Mouse (Mus musculus): ENCODE measurements around the gene Nfix.

The Nfix gene

GRCm38 (mm10) chr8:84722530-84722849, 77.7 kb downstream of the Nfix start:
- intact Hi-C loops (cut with DNase I) = no loop called here

GRCm38 (mm10) chr8:84718959-84719690, 81.0 kb downstream of the Nfix start:
- intact Hi-C loops (cut with DNase I) = no loop called here

- intact Hi-C loops (cut with DNase I) = no loop called here
These were observed 81.7 kb downstream of the Nfix start for GRCm38 (mm10) chr8:84718476-84718875.

DNA sequence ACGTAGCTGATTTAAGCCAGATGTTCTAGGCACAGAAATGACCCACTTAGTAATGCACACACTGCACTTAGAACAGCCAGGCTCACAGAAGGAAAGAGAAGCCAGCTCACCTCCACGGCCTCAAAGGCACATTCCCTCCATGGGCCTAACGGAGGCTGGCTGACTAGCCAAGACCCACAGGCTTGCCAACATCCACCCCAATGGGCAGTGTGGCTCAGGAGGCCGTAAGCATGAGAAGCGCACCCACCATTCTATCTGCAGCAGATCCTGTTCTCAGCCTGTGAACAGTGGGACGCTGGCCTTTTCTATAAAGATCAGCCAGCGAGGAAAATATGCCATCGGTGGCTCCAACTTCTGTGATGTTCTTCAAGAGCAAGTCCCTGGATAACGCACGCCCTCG, 83.4 kb downstream of the Nfix start:
- intact Hi-C loops (cut with DNase I) = no loop called here

GRCm38 (mm10) chr8:84715893-84716468, 84.2 kb downstream of the Nfix start:
- intact Hi-C loops (cut with DNase I) = no loop called here

GRCm38 (mm10) chr8:84714161-84714560, 86.0 kb downstream of the Nfix start:
- intact Hi-C loops (cut with DNase I) = no loop called here

- intact Hi-C loops (cut with DNase I) = no loop called here
These were observed 86.8 kb downstream of the Nfix start for GRCm38 (mm10) chr8:84713381-84713780.

GRCm38 (mm10) chr8:84712759-84713120, 87.4 kb downstream of the Nfix start:
- intact Hi-C loops (cut with DNase I) = no loop called here

- intact Hi-C loops (cut with DNase I) = no loop called here
These were observed 88.0 kb downstream of the Nfix start for GRCm38 (mm10) chr8:84711933-84712758.

GRCm38 (mm10) chr8:84711312-84711711, 88.8 kb downstream of the Nfix start:
- intact Hi-C loops (cut with DNase I) = no loop called here

DNA sequence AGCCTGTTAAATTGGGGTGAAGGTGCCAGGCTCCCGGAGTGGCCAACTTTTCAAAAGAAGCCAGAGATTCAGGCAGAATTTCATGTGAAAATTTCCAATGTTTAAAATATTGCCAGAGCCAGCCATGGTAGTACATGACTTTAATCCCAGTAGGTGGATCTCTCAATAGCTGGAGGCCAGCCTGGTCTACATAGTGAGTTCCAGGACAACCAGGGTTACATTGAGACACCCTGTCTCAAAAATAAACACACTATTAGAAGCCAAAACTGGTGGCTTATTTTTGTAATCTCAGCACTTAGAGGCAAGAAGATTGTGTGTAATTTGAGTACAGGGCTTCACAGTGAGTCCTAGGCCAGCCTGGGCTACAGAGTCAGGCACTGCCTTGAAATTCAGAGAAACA, 90.2 kb downstream of the Nfix start:
- intact Hi-C loops (cut with DNase I) = loop anchor here (2.0 kb wide), 1 partner anchor 101 kb away; no protein-coding TSS in a partner anchor

DNA sequence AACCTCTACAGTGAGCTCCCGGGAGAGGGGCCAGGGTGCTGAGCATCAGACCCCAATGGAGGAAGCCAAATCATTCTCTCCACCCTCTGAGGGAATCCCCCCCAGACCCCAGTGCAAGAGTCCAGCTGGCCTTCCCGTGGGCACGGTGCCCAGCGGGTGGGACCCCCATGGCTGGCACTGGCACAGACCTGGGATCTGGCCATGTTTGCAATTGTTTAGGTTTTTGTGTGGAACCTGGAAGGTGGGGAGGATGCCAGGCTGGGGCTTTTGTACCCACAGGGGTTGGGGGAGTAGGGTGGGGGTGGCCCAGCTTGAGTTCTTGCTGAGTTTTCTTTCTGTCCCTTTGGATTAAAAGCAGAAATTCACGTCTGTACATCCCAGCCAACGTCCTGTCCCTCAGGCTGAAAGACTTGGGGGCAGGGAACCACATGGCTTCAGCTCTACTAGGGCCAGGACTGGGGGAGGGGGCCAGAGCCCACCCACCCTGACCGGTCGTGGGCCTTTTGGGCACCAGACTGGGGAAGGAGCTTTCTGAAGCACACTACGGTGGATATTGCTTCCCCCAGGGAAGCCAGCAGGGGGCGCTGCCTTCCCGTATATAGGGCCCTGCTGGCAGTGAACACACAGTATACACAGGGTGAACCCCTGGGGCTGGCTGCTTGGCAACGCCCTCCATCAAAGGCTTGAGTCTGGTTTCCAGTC, 91.2 kb downstream of the Nfix start:
- intact Hi-C loops (cut with DNase I) = loop anchor here (2.0 kb wide), 1 partner anchor 102 kb away; no protein-coding TSS in a partner anchor

DNA sequence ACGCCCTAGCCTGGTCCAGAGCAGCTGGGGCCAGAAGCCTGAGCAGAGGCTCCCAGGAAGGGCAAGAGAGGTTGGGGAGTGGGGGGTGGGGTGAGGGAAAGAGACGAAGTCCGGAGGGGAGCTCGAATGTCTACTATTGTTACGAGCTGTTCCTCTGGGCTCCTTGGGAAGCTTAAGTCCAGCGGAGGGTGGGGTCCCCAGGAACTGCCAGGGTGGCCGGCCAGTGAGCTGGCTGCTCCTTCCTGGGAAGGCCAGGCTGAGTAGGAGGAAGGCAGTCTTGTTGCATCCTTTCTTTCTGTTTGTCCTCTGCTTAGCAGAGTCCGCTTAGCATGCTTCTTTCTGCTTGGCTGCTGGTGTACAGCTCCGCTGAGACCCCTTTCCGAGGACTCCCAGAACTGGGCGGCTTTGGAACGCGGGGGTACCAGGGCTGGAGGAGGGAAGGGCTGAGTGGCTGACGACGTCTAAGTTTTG, 92.0 kb downstream of the Nfix start:
- intact Hi-C loops (cut with DNase I) = loop anchor here (2.0 kb wide), 1 partner anchor 103 kb away; no protein-coding TSS in a partner anchor

- intact Hi-C loops (cut with DNase I) = no loop called here
These were observed 92.8 kb downstream of the Nfix start for GRCm38 (mm10) chr8:84707267-84707883.

DNA sequence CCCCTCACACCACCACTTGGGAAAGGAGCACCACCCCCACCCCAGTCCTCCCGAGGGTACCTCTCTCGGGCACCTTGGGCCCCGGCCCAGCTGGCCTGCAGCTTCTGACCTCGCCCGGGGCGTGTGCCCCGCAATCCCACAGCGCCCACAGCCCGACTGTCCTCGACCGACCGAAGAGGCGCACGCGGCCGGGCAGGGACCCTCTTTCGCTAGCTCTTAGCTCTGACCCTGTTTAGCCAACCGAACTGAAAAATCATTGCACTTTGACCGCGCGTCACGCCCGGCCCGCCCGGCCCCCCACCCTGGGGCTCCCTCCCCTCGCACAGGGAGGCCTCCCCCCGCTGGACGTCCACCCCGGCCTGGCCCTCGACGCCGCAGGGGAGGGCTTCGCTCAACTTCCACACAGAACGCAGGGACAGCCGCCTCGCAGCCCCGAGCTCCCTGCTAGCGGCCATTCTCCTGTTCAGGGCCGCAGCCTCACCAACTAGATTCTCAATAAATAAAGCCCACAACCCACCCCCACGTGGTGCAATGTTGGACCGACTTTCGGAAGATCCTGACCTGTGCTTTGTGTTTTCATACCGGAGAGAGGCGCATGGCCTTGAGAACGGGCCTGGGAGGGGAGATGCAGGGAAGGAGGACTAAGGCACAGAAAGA, 93.4 kb downstream of the Nfix start:
- intact Hi-C loops (cut with DNase I) = no loop called here

DNA sequence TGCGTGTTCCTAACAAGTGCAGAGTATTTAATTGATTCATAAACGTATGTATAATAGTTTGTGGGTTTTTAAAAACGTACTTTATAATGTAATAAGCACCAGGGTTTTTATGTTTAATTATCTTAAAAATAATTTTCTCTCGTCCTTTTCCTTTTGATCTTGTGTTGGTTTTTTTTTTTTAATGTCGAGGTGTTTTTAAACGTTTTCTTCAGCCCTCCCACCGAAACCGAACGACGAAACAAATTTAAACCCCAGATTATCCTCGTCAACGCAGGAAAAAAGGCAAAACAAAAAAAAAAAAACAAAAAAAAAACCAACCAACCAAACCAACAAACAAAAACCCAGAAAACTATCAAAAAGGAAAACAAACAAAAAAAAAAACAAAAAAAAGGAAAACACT, 94.2 kb downstream of the Nfix start:
- intact Hi-C loops (cut with DNase I) = no loop called here

DNA sequence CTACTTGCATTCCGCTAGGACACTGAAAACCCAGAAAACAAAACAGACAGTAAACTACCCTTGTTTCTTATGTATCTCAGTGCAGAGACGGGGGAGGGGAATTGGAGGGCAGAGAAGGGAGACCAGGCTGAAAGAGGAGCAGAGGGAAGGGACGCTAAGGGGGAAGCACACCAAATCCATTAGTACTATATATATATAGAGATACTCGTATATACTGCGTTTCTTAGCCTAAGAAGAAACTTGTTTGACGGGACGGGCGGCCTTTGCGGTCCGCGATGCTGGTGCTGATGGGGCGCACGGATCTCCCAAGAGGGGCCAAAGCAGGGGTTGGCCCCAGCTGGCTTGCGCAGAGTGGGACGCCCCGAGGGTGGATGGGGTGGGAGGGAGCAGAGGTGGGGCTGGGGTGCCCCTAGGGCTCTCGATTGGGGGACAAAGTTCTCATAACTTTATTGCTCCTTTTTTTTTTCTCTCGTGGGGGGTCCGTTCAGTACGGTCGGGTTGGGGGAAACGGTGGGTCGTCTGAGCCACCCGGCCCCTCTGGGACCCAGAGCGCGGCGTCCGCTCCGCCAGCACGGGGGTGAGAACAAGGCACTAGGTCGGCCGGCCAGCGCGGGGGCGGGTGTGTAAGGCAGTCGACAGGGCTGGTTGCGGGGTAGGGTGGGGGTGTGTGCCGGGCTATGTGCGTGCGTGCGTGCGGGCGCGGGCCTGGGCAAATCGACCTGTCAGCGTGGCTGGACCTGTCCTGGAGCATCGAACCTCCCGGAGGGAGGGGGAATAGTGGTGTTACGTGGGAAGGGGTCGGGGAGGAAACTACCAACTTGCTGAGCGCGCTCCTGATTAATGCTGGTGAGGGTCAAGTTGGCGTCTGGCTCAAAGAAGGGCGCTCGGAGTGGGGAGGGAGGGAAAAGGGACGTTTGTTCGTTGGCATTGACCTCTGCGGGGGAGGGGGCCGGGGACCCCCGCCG, 95.0 kb downstream of the Nfix start:
- intact Hi-C loops (cut with DNase I) = no loop called here

GRCm38 (mm10) chr8:84704356-84704755, 95.8 kb downstream of the Nfix start:
- intact Hi-C loops (cut with DNase I) = no loop called here

- intact Hi-C loops (cut with DNase I) = no loop called here
These were observed 96.5 kb downstream of the Nfix start for GRCm38 (mm10) chr8:84703466-84704249.

Measured in adrenal gland (tissue).